Mouse (Mus musculus) liver, embryonic 14.5 days (tissue): ENCODE data around the gene Kcnj10.

Source experiments
- CTCF ChIP-seq: IDR thresholded peaks from 2 replicates; pipeline ENCODE4 v1.5.1; 2016; ENCODE audit warnings: antibody characterized with exemption, low read depth, control low read depth
- EP300 ChIP-seq: IDR thresholded peaks from 2 replicates; pipeline ENCODE4 v1.6.1; 2016; ENCODE audit warnings: antibody characterized with exemption, low read depth

GRCm38 (mm10) chr1:172312768-172313561 is 28.0 kb upstream of the Kcnj10 start:
- TF ChIP-seq CTCF = no peak
- no peak for TF ChIP-seq EP300
